Mouse (Mus musculus): ENCODE measurements around the gene Tiparp. TPM values are rescaled to one million over a fixed set of nuclear protein-coding genes. Genes with fewer than 3 reads are reported as not detected.

Tiparp gene
- polyA plus RNA-seq, 1 experiment from 2014 or later = 30.7 TPM

GRCm38 (mm10) chr3:65494291-65494763, 33.9 kb upstream of the Tiparp start:
- no peaks in the 10 kb centered on the region for H3K36me3 ChIP-seq (ENCODE audit: control insufficient read depth, insufficient read depth, low read length)
- peak overlapping the region; percentile 2; the same call in 1 of the 2 replicates for H3K27ac ChIP-seq (ENCODE audit: low read depth, low read length)
- H3K4me2 ChIP-seq (ENCODE audit: low read depth, low read length) = no peak overlapping the region; the same call in 1 of the 2 replicates
- H3K9me3 ChIP-seq (ENCODE audit: control insufficient read depth, low read length) = no peaks in the 10 kb centered on the region
- H3K27me3 ChIP-seq (ENCODE audit: control insufficient read depth, insufficient read depth, low read length) = no peaks in the 10 kb centered on the region
- ATAC-seq (ENCODE audit: low read depth) = no peak
- no peak overlapping the region for H3K4me3 ChIP-seq (ENCODE audit: low read depth, low read length)
- H3K9ac ChIP-seq (replicated peaks; ENCODE audit: low read depth, low read length) = no peak overlapping the region
- no peaks in the 10 kb centered on the region; the same call in 1 of the 2 replicates for H3K4me1 ChIP-seq (ENCODE audit: control insufficient read depth, insufficient read depth, low read length)
- WGBS = 52% methylated on average over 9 of the region's 9 CpGs

DNA sequence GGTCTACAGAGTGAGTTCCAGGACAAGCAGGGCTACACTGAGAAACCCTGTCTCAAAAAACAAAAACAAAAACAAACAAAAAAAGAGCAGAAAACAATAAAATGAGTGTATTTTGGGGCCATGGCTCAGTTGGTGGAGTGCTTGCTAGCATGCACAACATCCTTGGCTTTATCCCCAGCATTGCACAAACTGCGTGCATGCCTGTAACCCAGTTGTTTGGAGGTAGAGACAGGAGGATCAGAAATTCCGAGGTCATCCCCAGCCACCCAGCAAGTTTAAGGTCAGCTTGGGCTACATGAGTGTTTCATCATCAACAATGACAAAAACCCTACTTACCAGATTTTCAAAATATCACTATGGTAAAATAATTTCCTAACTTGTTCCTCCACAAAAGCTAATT, 20.4 kb upstream of the Tiparp start:
- no peak for ATAC-seq (ENCODE audit: low read depth)
- 84% methylated on average over 2 of the region's 2 CpGs for WGBS
- Histone ChIP-seq H3K4me3 (ENCODE audit: low read depth, low read length) (no peak overlapping the region), H3K36me3 (ENCODE audit: control insufficient read depth, insufficient read depth, low read length) (no peaks in the 10 kb centered on the region), H3K9me3 (ENCODE audit: control insufficient read depth, low read length) (no peaks in the 10 kb centered on the region), H3K4me2 (ENCODE audit: low read depth, low read length) (no peak overlapping the region), H3K27me3 (ENCODE audit: control insufficient read depth, insufficient read depth, low read length) (no peaks in the 10 kb centered on the region), H3K4me1 (ENCODE audit: control insufficient read depth, insufficient read depth, low read length) (no peaks in the 10 kb centered on the region), H3K27ac (ENCODE audit: low read depth, low read length) (no peak overlapping the region), H3K9ac (replicated peaks; ENCODE audit: low read depth, low read length) (no peak overlapping the region)

DNA sequence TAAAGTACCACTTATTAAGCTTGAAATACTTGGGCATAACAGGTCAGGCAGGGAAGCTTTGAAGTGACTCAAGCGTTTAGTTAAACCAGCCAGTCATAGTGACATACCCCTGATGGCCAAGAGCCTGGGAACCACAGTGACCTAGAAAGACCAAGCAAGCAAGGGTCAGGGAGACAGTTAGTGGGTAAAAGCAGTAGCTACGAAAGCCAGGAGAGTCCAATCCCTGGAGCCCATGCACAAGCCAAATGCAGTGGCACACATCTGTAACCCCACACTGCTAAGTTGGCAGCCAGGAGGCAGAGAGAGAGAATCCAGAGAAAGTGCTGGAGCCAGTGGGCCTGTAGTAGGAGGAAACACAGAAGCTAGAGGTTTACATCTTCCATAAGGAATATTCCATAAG, 17.6 kb upstream of the Tiparp start:
- Histone ChIP-seq H3K27me3 (ENCODE audit: control insufficient read depth, insufficient read depth, low read length) (no peaks in the 10 kb centered on the region), H3K27ac (ENCODE audit: low read depth, low read length) (no peak overlapping the region), H3K36me3 (ENCODE audit: control insufficient read depth, insufficient read depth, low read length) (no peaks in the 10 kb centered on the region), H3K4me3 (ENCODE audit: low read depth, low read length) (no peak overlapping the region), H3K9ac (replicated peaks; ENCODE audit: low read depth, low read length) (no peak overlapping the region), H3K4me2 (ENCODE audit: low read depth, low read length) (no peak overlapping the region), H3K9me3 (ENCODE audit: control insufficient read depth, low read length) (no peaks in the 10 kb centered on the region), H3K4me1 (ENCODE audit: control insufficient read depth, insufficient read depth, low read length) (no peaks in the 10 kb centered on the region)
- WGBS = 88% methylated on average over 2 of the region's 2 CpGs
- no peak for ATAC-seq (ENCODE audit: low read depth)

DNA sequence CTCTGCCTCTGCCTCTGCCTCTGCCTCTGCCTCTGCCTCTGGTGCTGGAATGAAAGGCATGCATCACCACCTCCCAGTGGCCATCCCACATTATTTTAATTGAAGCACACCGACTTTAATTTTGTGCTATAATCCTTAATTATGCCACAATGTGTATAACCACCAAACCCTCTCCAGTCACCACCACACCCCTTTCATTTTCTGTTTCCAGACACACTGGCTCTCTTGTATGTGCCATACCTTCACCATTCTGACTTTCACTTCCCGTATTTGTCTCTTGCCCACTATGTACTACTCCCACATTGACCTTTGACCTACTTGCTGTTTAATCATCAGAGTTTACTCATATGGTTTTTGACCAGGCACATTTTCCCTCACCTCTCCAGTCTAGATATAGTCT, 12.5 kb upstream of the Tiparp start:
- Histone ChIP-seq H3K4me1 (ENCODE audit: control insufficient read depth, insufficient read depth, low read length) (no peaks in the 10 kb centered on the region; the same call in 1 of the 2 replicates), H3K27me3 (ENCODE audit: control insufficient read depth, insufficient read depth, low read length) (no peaks in the 10 kb centered on the region), H3K27ac (ENCODE audit: low read depth, low read length) (no peak overlapping the region), H3K4me3 (ENCODE audit: low read depth, low read length) (no peak overlapping the region), H3K9ac (replicated peaks; ENCODE audit: low read depth, low read length) (no peak overlapping the region), H3K4me2 (ENCODE audit: low read depth, low read length) (no peak overlapping the region), H3K36me3 (ENCODE audit: control insufficient read depth, insufficient read depth, low read length) (no peaks in the 10 kb centered on the region), H3K9me3 (ENCODE audit: control insufficient read depth, low read length) (no peaks in the 10 kb centered on the region)
- 92% methylated on average over 2 of the region's 2 CpGs for WGBS
- ATAC-seq (ENCODE audit: low read depth) = no peak

GRCm38 (mm10) chr3:65516526-65516925, 11.7 kb upstream of the Tiparp start:
- Histone ChIP-seq H3K9ac (replicated peaks; ENCODE audit: low read depth, low read length) (no peak overlapping the region), H3K4me2 (ENCODE audit: low read depth, low read length) (no peak overlapping the region), H3K27ac (ENCODE audit: low read depth, low read length) (no peak overlapping the region), H3K4me1 (ENCODE audit: control insufficient read depth, insufficient read depth, low read length) (no peaks in the 10 kb centered on the region; the same call in 1 of the 2 replicates), H3K4me3 (ENCODE audit: low read depth, low read length) (no peak overlapping the region), H3K27me3 (ENCODE audit: control insufficient read depth, insufficient read depth, low read length) (no peaks in the 10 kb centered on the region), H3K36me3 (ENCODE audit: control insufficient read depth, insufficient read depth, low read length) (no peaks in the 10 kb centered on the region), H3K9me3 (ENCODE audit: control insufficient read depth, low read length) (no peaks in the 10 kb centered on the region)
- no peak for ATAC-seq (ENCODE audit: low read depth)
- 89% methylated on average over 1 of the region's 1 CpGs for WGBS

GRCm38 (mm10) chr3:65517141-65517540, 11.1 kb upstream of the Tiparp start:
- no peak overlapping the region for H3K4me2 ChIP-seq (ENCODE audit: low read depth, low read length)
- H3K9ac ChIP-seq (replicated peaks; ENCODE audit: low read depth, low read length) = no peak overlapping the region
- H3K4me1 ChIP-seq (ENCODE audit: control insufficient read depth, insufficient read depth, low read length) = no peaks in the 10 kb centered on the region; the same call in 1 of the 2 replicates
- WGBS = 20% methylated on average over 9 of the region's 9 CpGs
- no peaks in the 10 kb centered on the region for H3K27me3 ChIP-seq (ENCODE audit: control insufficient read depth, insufficient read depth, low read length)
- H3K27ac ChIP-seq (ENCODE audit: low read depth, low read length) = no peak overlapping the region
- no peak overlapping the region for H3K4me3 ChIP-seq (ENCODE audit: low read depth, low read length)
- H3K36me3 ChIP-seq (ENCODE audit: control insufficient read depth, insufficient read depth, low read length) = no peaks in the 10 kb centered on the region
- no peaks in the 10 kb centered on the region for H3K9me3 ChIP-seq (ENCODE audit: control insufficient read depth, low read length)
- ATAC-seq (ENCODE audit: low read depth) = no peak

DNA sequence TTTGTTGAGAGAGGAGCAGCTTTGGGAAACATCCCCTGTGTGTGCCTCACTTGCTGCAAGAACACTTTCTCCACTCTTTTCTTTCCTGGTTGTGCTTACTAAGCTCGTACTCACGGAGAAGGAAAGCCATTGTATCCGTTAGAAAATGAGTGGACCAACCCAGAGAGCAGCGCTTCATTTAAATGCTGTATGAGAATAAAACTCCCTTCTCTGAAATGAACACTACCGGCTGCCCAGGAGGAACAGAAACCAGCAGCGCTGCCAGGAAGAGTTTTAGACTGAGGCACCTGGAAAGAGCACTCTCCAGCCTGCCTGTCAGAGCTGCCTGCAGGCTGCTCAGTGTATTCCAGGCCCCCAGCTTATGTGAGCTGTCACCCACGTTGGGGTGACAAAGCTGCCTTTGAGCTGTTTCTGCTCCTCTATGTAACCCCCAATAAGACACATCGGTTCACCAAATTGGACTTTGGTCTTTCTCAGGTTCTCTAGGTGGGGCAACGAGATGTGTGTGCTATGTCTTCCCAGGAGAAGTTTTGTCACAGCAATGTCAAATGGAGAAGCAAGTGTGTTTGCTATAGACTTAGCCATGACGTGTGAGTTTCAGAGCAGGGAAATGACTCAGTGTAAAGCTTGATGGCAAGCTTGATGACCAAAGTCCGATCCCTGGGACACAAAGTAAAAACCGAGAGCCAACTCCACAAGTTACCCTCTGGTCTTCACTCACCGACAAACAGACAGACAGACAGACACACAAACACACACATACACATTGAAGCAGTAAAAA, 10.3 kb upstream of the Tiparp start:
- Histone ChIP-seq H3K9me3 (ENCODE audit: control insufficient read depth, low read length) (no peaks in the 10 kb centered on the region), H3K4me2 (ENCODE audit: low read depth, low read length) (no peak overlapping the region), H3K9ac (replicated peaks; ENCODE audit: low read depth, low read length) (no peak overlapping the region), H3K36me3 (ENCODE audit: control insufficient read depth, insufficient read depth, low read length) (no peaks in the 10 kb centered on the region), H3K27ac (ENCODE audit: low read depth, low read length) (no peak overlapping the region), H3K27me3 (ENCODE audit: control insufficient read depth, insufficient read depth, low read length) (no peaks in the 10 kb centered on the region), H3K4me3 (ENCODE audit: low read depth, low read length) (no peak overlapping the region), H3K4me1 (ENCODE audit: control insufficient read depth, insufficient read depth, low read length) (no peaks in the 10 kb centered on the region; the same call in 1 of the 2 replicates)
- no peak for ATAC-seq (ENCODE audit: low read depth)
- WGBS = 55% methylated on average over 13 of the region's 13 CpGs

- H3K9ac ChIP-seq (replicated peaks; ENCODE audit: low read depth, low read length) = no peak overlapping the region
- no peaks in the 10 kb centered on the region for H3K36me3 ChIP-seq (ENCODE audit: control insufficient read depth, insufficient read depth, low read length)
- H3K27me3 ChIP-seq (ENCODE audit: control insufficient read depth, insufficient read depth, low read length) = no peaks in the 10 kb centered on the region
- WGBS = 90% methylated on average over 1 of the region's 1 CpGs
- no peak overlapping the region for H3K4me2 ChIP-seq (ENCODE audit: low read depth, low read length)
- H3K4me1 ChIP-seq (ENCODE audit: control insufficient read depth, insufficient read depth, low read length) = no peaks in the 10 kb centered on the region; the same call in 1 of the 2 replicates
- H3K4me3 ChIP-seq (ENCODE audit: low read depth, low read length) = no peak overlapping the region
- no peak overlapping the region for H3K27ac ChIP-seq (ENCODE audit: low read depth, low read length)
- ATAC-seq (ENCODE audit: low read depth) = no peak
- H3K9me3 ChIP-seq (ENCODE audit: control insufficient read depth, low read length) = no peaks in the 10 kb centered on the region
These were observed 6.8 kb upstream of the Tiparp start for GRCm38 (mm10) chr3:65521391-65521790.

GRCm38 (mm10) chr3:65523397-65523796, 4.8 kb upstream of the Tiparp start:
- H3K36me3 ChIP-seq (ENCODE audit: control insufficient read depth, insufficient read depth, low read length) = no peaks in the 10 kb centered on the region
- ATAC-seq (ENCODE audit: low read depth) = no peak
- WGBS = 36% methylated on average over 8 of the region's 8 CpGs

More at GRCm38 (mm10) chr3:65523397-65523796, 4.8 kb upstream of the Tiparp start:
- Histone ChIP-seq H3K4me3 (ENCODE audit: low read depth, low read length) (no peak overlapping the region), H3K9me3 (ENCODE audit: control insufficient read depth, low read length) (no peaks in the 10 kb centered on the region), H3K4me2 (ENCODE audit: low read depth, low read length) (no peak overlapping the region), H3K27me3 (ENCODE audit: control insufficient read depth, insufficient read depth, low read length) (no peaks in the 10 kb centered on the region), H3K4me1 (ENCODE audit: control insufficient read depth, insufficient read depth, low read length) (no peaks in the 10 kb centered on the region), H3K9ac (replicated peaks; ENCODE audit: low read depth, low read length) (no peak overlapping the region), H3K27ac (ENCODE audit: low read depth, low read length) (no peak overlapping the region)

All from neural tube, embryonic 14.5 days (tissue).